Mouse (Mus musculus) liver, embryonic 14.5 days (tissue): ENCODE data around the gene Pklr.

Experiments
- CTCF ChIP-seq: IDR thresholded peaks from 2 replicates; pipeline ENCODE4 v1.5.1; 2016; ENCODE audit warnings: antibody characterized with exemption, low read depth, control low read depth
- EP300 ChIP-seq: IDR thresholded peaks from 2 replicates; pipeline ENCODE4 v1.6.1; 2016; ENCODE audit warnings: antibody characterized with exemption, low read depth

GRCm38 (mm10) chr3:89176421-89176820 is 40.5 kb downstream of the Pklr start:
- TF ChIP-seq EP300 (no peak), CTCF (no peak)
